Mouse (Mus musculus) spleen, postnatal 14 days (tissue): ENCODE data around the gene Rgp1.
A peak's percentile ranks its signal among the peaks of the same experiment; 100 is the strongest.
"Not testable (repeated sequence)": the region's sequence is repeated elsewhere in the genome, so short reads cannot be mapped to it uniquely, and the experiment has no call there.

Experiments used
- DNase-seq, 2 experiments: peaks; one replicate each; pipeline ENCODE4 v3.0.0; 2021 to 2022; ENCODE audit warnings: low spot score in 2 of 2

The Rgp1 gene

GRCm38 (mm10) chr4:43578376-43579204 is at the start of gene Rgp1, which contains the start of gene Gba2:
Rgp1 (plus strand) TSS chr4:43578715.
Gba2 (minus strand) TSS chr4:43578873.
- DNase-seq, result peak; percentile 83

- no peak for DNase-seq
Measured at GRCm38 (mm10) chr4:43530081-43530501, 48.4 kb upstream of the Rgp1 start.

- peak; percentile 55 to 77 for DNase-seq
Measured at GRCm38 (mm10) chr4:43530581-43530980, 47.9 kb upstream of the Rgp1 start.

- DNase-seq, result no peak
Measured at GRCm38 (mm10) chr4:43533270-43533669, 45.2 kb upstream of the Rgp1 start.

GRCm38 (mm10) chr4:43535628-43536027 is 42.9 kb upstream of the Rgp1 start:
- no peak for DNase-seq

GRCm38 (mm10) chr4:43536031-43536430 is 42.5 kb upstream of the Rgp1 start:
- no peak for DNase-seq

- no peak for DNase-seq
Measured at GRCm38 (mm10) chr4:43542044-43542443, 36.5 kb upstream of the Rgp1 start.

GRCm38 (mm10) chr4:43546375-43547047 is 32.0 kb upstream of the Rgp1 start:
- no peak for DNase-seq

- no peak for DNase-seq
Measured at GRCm38 (mm10) chr4:43547160-43547559, 31.4 kb upstream of the Rgp1 start.

- DNase-seq, result no peak
Measured at GRCm38 (mm10) chr4:43549055-43549454, 29.5 kb upstream of the Rgp1 start.

GRCm38 (mm10) chr4:43551854-43552253 is 26.7 kb upstream of the Rgp1 start:
- DNase-seq, result not testable (repeated sequence)

GRCm38 (mm10) chr4:43552437-43552836 is 26.1 kb upstream of the Rgp1 start:
- no peak for DNase-seq

- DNase-seq, result no peak
Measured at GRCm38 (mm10) chr4:43553891-43554290, 24.6 kb upstream of the Rgp1 start.

GRCm38 (mm10) chr4:43555926-43556325 is 22.6 kb upstream of the Rgp1 start:
- no peak for DNase-seq

GRCm38 (mm10) chr4:43558028-43558630 is 20.4 kb upstream of the Rgp1 start:
- no peak for DNase-seq

- peak; percentile 35 to 52 for DNase-seq
Measured at GRCm38 (mm10) chr4:43558631-43559356, 19.7 kb upstream of the Rgp1 start.

GRCm38 (mm10) chr4:43559519-43560242 is 18.8 kb upstream of the Rgp1 start:
- no peak for DNase-seq

- DNase-seq, result peak in 1 of 2 experiments; percentile 41
Measured at GRCm38 (mm10) chr4:43560243-43560611, 18.3 kb upstream of the Rgp1 start.

- DNase-seq, result no peak
Measured at GRCm38 (mm10) chr4:43560976-43561375, 17.5 kb upstream of the Rgp1 start.

- DNase-seq, result peak in 1 of 2 experiments; percentile 56
Measured at GRCm38 (mm10) chr4:43561436-43561996, 17.0 kb upstream of the Rgp1 start.
